In genomic region chr17:62747381-62747780, GRCm38 (mm10) we compare ENCODE assay signal across 24 mouse cellular contexts.
DNase-seq lines count a peak whose midpoint lies in the region; ATAC-seq lines count a peak whose summit lies in the region.
"Had no signal": no experiment of that assay in that cellular context is flagged by ENCODE, and none has a peak within 500 bp of the region (broad histone marks: within the 10 kb centered on the region; RNA-seq: fewer than 3 reads in every experiment).

No protein-coding gene starts in this region.

- peak overlapping the region; percentile 34 for H3K4me2 ChIP-seq in kidney, embryonic 15.5 days
- no peak overlapping the region for H3K4me2 ChIP-seq in neural tube, embryonic 11.5 days (ENCODE audit: low read depth)
- H3K4me2 ChIP-seq: embryonic facial prominence, embryonic 13.5 days; forebrain, embryonic 12.5 days; heart, embryonic 11.5 days; limb, embryonic 12.5 days; liver, embryonic 12.5 days; midbrain, embryonic 11.5 days; stomach, embryonic 15.5 days had no signal

- peaks cover 12% of the 10 kb centered on the region for H3K27me3 ChIP-seq in kidney, embryonic 15.5 days
- no peaks in the 10 kb centered on the region for H3K27me3 ChIP-seq in neural tube, embryonic 11.5 days (ENCODE audit: control insufficient read depth, insufficient read depth, low read length)
- H3K27me3 ChIP-seq: embryonic facial prominence, embryonic 13.5 days; forebrain, embryonic 12.5 days; limb, embryonic 12.5 days; stomach, embryonic 15.5 days had no signal

- H3K9ac ChIP-seq in kidney, embryonic 15.5 days: no peak overlapping the region
- no peak overlapping the region for H3K9ac ChIP-seq in neural tube, embryonic 11.5 days (ENCODE audit: low read length)
- H3K9ac ChIP-seq: embryonic facial prominence, embryonic 13.5 days; forebrain, embryonic 12.5 days; limb, embryonic 12.5 days; liver, embryonic 12.5 days; stomach, embryonic 15.5 days had no signal

- DNase-seq in frontal cortex, postnatal 36 days (ENCODE audit: low spot score in 2 of 2): no peak
- DNase-seq in kidney, postnatal 14 days: no peak
- no peak for DNase-seq in neural tube, embryonic 11.5 days (ENCODE audit: low spot score)
- no peak for DNase-seq in neural tube, embryonic 10.5 days (ENCODE audit: extremely low spot score, low spot score)
- no peak for DNase-seq in gastrocnemius, postnatal 36 days
- DNase-seq: adrenal gland, adult 8-10 months; cerebellum, adult 18-20 months; cerebellum, postnatal 14 days; gastrocnemius, adult 2 months; kidney, adult 2 months; lung, adult 2 months; lung, postnatal 14 days; thymus, postnatal 36 days had no signal

- WGBS in kidney, embryonic 15.5 days: 20% methylated on average over 8 of the region's 8 CpGs
- 51% methylated on average over 8 of the region's 8 CpGs for WGBS in neural tube, embryonic 11.5 days

- peak; percentile 90 for ATAC-seq in frontal cortex, adult (ENCODE audit: low TSS enrichment)
- 0 out of 2 replicates have a peak, but pooled peaks have one; percentile 5 for ATAC-seq in kidney, embryonic 15.5 days (replicated peaks; ENCODE audit: low FRiP score)
- no peak for ATAC-seq in neural tube, embryonic 11.5 days (ENCODE audit: insufficient read depth, low FRiP score, low TSS enrichment)
- ATAC-seq: activated CD4-positive, CD25-positive, alpha-beta regulatory T cell, adult 4 months; liver, embryonic 12.5 days had no signal

- no peaks in the 10 kb centered on the region for H3K36me3 ChIP-seq in kidney, embryonic 15.5 days
- H3K36me3 ChIP-seq in neural tube, embryonic 11.5 days (ENCODE audit: control insufficient read depth, insufficient read depth, low read length): no peaks in the 10 kb centered on the region
- H3K36me3 ChIP-seq: embryonic facial prominence, embryonic 13.5 days; forebrain, embryonic 12.5 days; limb, embryonic 12.5 days; liver, embryonic 12.5 days; stomach, embryonic 15.5 days had no signal

- intact Hi-C loops in gastrocnemius, postnatal 36 days (cut with DNase I): no loop called here

- 0 out of 2 replicates have a peak overlapping the region, but pooled peaks have one; percentile 1 for H3K4me3 ChIP-seq in kidney, embryonic 15.5 days (replicated peaks)
- H3K4me3 ChIP-seq in neural tube, embryonic 11.5 days (ENCODE audit: low read depth, low read length): no peak overlapping the region
- H3K4me3 ChIP-seq: embryonic facial prominence, embryonic 13.5 days; erythroblast, embryonic 14.5 days; forebrain, embryonic 12.5 days; gastrocnemius, adult 2 months; limb, embryonic 12.5 days; liver, embryonic 12.5 days; stomach, embryonic 15.5 days had no signal

- H3K27ac ChIP-seq in kidney, embryonic 15.5 days: peak overlapping the region; percentile 7
- 0 out of 2 replicates have a peak overlapping the region, but pooled peaks have one; percentile 11 for H3K27ac ChIP-seq in neural tube, embryonic 11.5 days (ENCODE audit: low read depth, low read length)
- H3K27ac ChIP-seq: embryonic facial prominence, embryonic 13.5 days; forebrain, embryonic 12.5 days; gastrocnemius, adult 2 months; limb, embryonic 12.5 days; liver, embryonic 12.5 days; stomach, embryonic 15.5 days had no signal

- H3K9me3 ChIP-seq in kidney, embryonic 15.5 days (replicated peaks): no peaks in the 10 kb centered on the region
- H3K9me3 ChIP-seq in neural tube, embryonic 11.5 days (ENCODE audit: control insufficient read depth, low read length): no peaks in the 10 kb centered on the region
- H3K9me3 ChIP-seq: embryonic facial prominence, embryonic 13.5 days; forebrain, embryonic 12.5 days; limb, embryonic 12.5 days; liver, embryonic 12.5 days; stomach, embryonic 15.5 days had no signal

- H3K4me1 ChIP-seq in kidney, embryonic 15.5 days: peaks cover 42% of the 10 kb centered on the region
- H3K4me1 ChIP-seq in neural tube, embryonic 11.5 days (ENCODE audit: control insufficient read depth, insufficient read depth, low read length): peaks cover 11% of the 10 kb centered on the region; the same call in 1 of the 2 replicates
